Comparison of ENCODE assay signal across 23 mouse cellular contexts in genomic region chr6:72626391-72626790, GRCm38 (mm10).
"Had no signal": no experiment of that assay in that cellular context is flagged by ENCODE, and none has a peak within 500 bp of the region (broad histone marks: within the 10 kb centered on the region; RNA-seq: fewer than 3 reads in every experiment).

No protein-coding gene starts in this region.

- H3K9me3 ChIP-seq: heart, embryonic 13.5 days; heart, embryonic 15.5 days; hindbrain, embryonic 13.5 days; hindbrain, embryonic 15.5 days; limb, embryonic 13.5 days; limb, embryonic 15.5 days; liver, embryonic 12.5 days had no signal

- H3K4me1 ChIP-seq: heart, embryonic 13.5 days; heart, embryonic 15.5 days; hindbrain, embryonic 13.5 days; hindbrain, embryonic 15.5 days; limb, embryonic 13.5 days; limb, embryonic 15.5 days had no signal

- H3K36me3 ChIP-seq: hindbrain, embryonic 15.5 days had no signal

- H3K27me3 ChIP-seq: heart, embryonic 13.5 days; heart, embryonic 15.5 days; hindbrain, embryonic 13.5 days; hindbrain, embryonic 15.5 days; limb, embryonic 13.5 days; limb, embryonic 15.5 days; liver, embryonic 12.5 days had no signal

- H3K4me3 ChIP-seq: heart, adult 2 months; heart, embryonic 13.5 days; heart, embryonic 15.5 days; hindbrain, embryonic 13.5 days; hindbrain, embryonic 15.5 days; limb, embryonic 13.5 days; limb, embryonic 15.5 days; liver, embryonic 12.5 days had no signal

- ATAC-seq: intestine, embryonic 16.5 days; liver, embryonic 12.5 days had no signal

- H3K9ac ChIP-seq: heart, embryonic 13.5 days; heart, embryonic 15.5 days; hindbrain, embryonic 13.5 days; hindbrain, embryonic 15.5 days; limb, embryonic 13.5 days; limb, embryonic 15.5 days; liver, embryonic 12.5 days; liver, embryonic 14.5 days had no signal

- H3K4me2 ChIP-seq: heart, embryonic 11.5 days; heart, embryonic 13.5 days; heart, embryonic 15.5 days; hindbrain, embryonic 13.5 days; hindbrain, embryonic 15.5 days; limb, embryonic 13.5 days; limb, embryonic 15.5 days; liver, embryonic 12.5 days had no signal

- H3K27ac ChIP-seq: heart, adult 2 months; heart, embryonic 13.5 days; heart, embryonic 15.5 days; hindbrain, embryonic 13.5 days; hindbrain, embryonic 15.5 days; limb, embryonic 13.5 days; limb, embryonic 15.5 days; liver, embryonic 12.5 days; liver, embryonic 14.5 days had no signal

- DNase-seq: gastrocnemius, postnatal 14 days; gastrocnemius, postnatal 36 days; heart, adult 11 months; heart, adult 2 months; heart, postnatal 14 days; heart, postnatal 36 days; kidney, adult 11 months; kidney, adult 2 months; kidney, postnatal 10 days; kidney, postnatal 25 days; layer of hippocampus, adult 9-11 months; layer of hippocampus, postnatal 36 days; left cerebral cortex, postnatal 4 days had no signal
